Mouse (Mus musculus): Measurements from ENCODE around the gene Rtn1. TPM values are rescaled to one million over a fixed set of nuclear protein-coding genes. Genes with fewer than 3 reads are reported as not detected.

Gene Rtn1
- polyA plus RNA-seq, 1 experiment from 2014 or later = 1,241 TPM

DNA sequence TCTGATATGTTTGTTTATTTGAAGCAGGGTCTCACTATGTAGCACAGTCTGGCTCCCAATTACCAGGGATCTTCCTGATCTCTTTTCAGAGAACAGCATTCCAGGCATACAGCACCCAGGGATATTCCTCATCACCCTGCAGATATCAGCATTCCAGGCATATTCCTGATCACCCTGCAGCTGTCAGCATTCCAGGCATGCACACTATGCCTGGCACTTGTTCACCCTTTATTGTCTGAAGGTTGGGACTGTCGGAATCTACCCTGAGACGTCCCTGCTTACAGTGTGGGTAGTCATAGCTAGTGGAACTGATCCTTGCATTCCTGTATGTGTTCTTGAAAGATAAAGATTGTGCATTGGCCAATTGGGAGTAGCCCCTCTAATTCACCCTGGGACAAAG is 65.2 kb downstream of the Rtn1 start:
- ATAC-seq = no peak
- H3K4me3 ChIP-seq = no peak overlapping the region
- no peaks in the 10 kb centered on the region for H3K9me3 ChIP-seq (replicated peaks)
- no peak overlapping the region for H3K4me2 ChIP-seq
- no peaks in the 10 kb centered on the region for H3K36me3 ChIP-seq (ENCODE audit: poor library complexity, severe bottlenecking)
- H3K27me3 ChIP-seq = no peaks in the 10 kb centered on the region
- no peak overlapping the region for H3K27ac ChIP-seq
- H3K4me1 ChIP-seq = no peaks in the 10 kb centered on the region
- no peak overlapping the region for H3K9ac ChIP-seq
- WGBS = 34% methylated on average over 2 of the region's 2 CpGs

DNA sequence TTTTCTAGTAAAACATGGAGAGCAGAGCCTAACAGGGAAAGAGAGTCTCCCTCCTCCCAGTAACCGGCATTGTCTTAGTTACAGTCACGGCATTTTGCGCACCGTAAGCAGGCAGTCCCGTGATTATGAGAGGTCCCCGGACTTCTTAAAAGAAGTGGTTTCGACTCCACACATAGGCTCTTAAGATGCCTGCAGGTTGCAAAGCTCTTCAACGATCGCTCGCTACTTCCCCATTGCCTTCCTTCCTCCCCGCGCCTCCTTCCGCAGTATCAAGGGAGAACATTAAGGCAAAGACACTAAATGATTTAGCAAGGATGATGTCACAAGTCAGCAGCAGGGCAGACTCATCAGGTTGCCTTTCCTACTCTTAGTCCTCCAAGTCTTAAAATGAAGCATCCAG is 72.8 kb downstream of the Rtn1 start:
- Histone ChIP-seq H3K4me1 (peaks cover 6% of the 10 kb centered on the region; the same call in 1 of the 2 replicates), H3K9ac (no peak overlapping the region), H3K4me3 (no peak overlapping the region), H3K27ac (no peak overlapping the region), H3K36me3 (ENCODE audit: poor library complexity, severe bottlenecking) (no peaks in the 10 kb centered on the region), H3K9me3 (replicated peaks) (no peaks in the 10 kb centered on the region), H3K27me3 (no peaks in the 10 kb centered on the region), H3K4me2 (no peak overlapping the region)
- ATAC-seq = no peak
- WGBS = 90% methylated on average over 13 of the region's 13 CpGs

DNA sequence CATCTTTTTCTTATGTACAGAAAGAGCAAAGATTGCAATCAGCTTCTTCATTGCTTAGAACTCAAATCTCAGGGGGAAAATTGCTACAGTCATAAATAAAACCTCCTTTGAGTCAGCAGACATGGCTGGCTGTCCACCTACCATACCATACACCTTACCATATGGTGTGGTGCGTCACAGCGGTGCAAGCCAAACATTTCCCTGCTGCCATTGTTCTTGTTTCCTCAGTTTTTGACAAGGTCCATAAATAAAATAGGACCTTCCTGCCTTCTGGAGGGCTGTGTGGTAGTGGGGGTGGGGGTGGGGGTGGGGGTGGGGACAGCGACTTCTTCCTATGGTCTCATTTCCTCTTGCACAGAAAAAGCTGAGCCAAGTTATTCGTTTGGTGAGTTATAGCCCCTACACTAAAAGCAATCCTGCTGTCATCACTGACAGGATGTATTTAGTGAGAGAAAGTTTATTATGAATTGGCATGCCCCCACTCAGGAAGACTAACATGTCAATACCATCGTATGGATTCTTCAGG is 76.3 kb downstream of the Rtn1 start:
- H3K4me2 ChIP-seq = no peak overlapping the region
- no peak overlapping the region for H3K9ac ChIP-seq
- H3K27ac ChIP-seq = peak overlapping the region; percentile 16
- no peak for ATAC-seq
- 89% methylated on average over 5 of the region's 5 CpGs for WGBS
- H3K9me3 ChIP-seq (replicated peaks) = no peaks in the 10 kb centered on the region
- no peak overlapping the region for H3K4me3 ChIP-seq
- no peaks in the 10 kb centered on the region for H3K36me3 ChIP-seq (ENCODE audit: poor library complexity, severe bottlenecking)
- peaks cover 11% of the 10 kb centered on the region; the same call in 1 of the 2 replicates for H3K4me1 ChIP-seq
- no peaks in the 10 kb centered on the region for H3K27me3 ChIP-seq

DNA sequence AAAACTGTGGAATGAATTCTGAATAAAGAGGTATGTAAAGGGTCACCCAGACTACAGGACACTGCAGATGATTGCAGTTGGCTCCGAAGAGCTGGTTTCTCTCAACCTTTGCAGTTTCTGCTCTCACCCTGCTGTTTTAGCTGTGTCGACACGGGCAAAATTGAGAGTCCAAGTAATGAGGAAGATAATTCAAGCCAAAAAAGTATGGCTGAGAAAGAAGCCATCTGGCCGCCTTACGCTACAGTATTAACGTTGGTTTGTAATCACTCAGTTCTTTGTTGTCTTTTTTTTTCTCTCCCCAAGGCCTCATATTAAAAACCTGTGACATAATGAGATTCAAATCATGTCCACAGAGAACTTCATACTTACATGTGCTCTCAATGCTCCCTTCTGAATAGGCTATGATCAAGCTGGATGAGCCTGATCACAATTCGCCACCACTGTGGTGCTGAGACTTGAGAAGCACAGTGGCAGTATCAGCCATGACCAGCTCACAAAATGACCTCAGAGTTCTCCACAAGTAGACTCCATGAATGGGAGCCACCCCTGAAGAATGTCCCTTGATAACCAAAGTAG is 76.9 kb downstream of the Rtn1 start:
- Histone ChIP-seq H3K4me3 (no peak overlapping the region), H3K4me1 (peaks cover 11% of the 10 kb centered on the region; the same call in 1 of the 2 replicates), H3K27me3 (no peaks in the 10 kb centered on the region), H3K36me3 (ENCODE audit: poor library complexity, severe bottlenecking) (no peaks in the 10 kb centered on the region), H3K27ac (peak overlapping the region; percentile 16), H3K9ac (no peak overlapping the region), H3K4me2 (no peak overlapping the region), H3K9me3 (replicated peaks) (no peaks in the 10 kb centered on the region)
- WGBS = 67% methylated on average over 7 of the region's 7 CpGs
- peak; percentile 50; the same call in 1 of the 2 replicates for ATAC-seq

DNA sequence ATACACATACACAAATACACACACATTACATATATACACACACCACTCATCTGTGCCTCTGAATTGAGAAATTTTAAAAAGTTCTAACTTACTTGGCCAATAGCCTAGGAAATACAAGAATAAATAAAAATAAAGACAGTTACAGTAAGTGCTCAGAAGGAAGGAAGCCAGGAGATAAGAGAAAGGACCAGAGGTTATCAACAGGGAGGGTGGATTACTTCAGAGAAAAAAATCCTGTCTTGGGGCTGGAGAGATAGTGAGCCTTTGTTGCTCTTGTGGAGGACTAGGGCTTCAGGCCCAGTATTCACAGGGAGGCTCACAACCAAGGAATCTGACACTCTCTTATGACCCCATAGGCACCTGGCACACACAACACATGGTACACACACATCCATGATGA is 82.8 kb downstream of the Rtn1 start:
- H3K4me1 ChIP-seq = peaks cover 13% of the 10 kb centered on the region
- H3K4me2 ChIP-seq = no peak overlapping the region
- no peak overlapping the region for H3K9ac ChIP-seq
- H3K9me3 ChIP-seq (replicated peaks) = no peaks in the 10 kb centered on the region
- ATAC-seq = no peak
- H3K4me3 ChIP-seq = no peak overlapping the region
- H3K36me3 ChIP-seq (ENCODE audit: poor library complexity, severe bottlenecking) = no peaks in the 10 kb centered on the region
- no peaks in the 10 kb centered on the region for H3K27me3 ChIP-seq
- no peak overlapping the region for H3K27ac ChIP-seq

DNA sequence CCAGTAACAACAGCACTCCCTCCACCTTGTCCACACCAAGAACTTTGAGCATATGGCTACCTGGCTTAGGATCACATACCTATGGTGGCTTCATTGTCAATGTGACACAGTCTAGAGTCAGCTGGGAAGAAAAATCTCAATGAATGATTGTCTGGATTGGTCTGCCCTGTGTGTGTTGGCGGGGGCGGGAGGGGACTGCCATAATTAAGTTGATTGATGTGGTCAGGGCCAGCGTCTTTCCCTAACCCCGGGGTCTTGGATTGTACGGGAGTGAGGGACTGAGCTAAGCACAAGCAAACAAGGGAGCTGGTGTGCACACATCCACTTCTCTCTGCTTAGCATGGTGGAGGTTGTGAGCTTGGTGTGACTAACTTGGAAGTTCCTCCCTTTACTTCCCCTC is 83.8 kb downstream of the Rtn1 start:
- no peak overlapping the region for H3K4me3 ChIP-seq
- H3K9ac ChIP-seq = no peak overlapping the region
- no peak overlapping the region for H3K4me2 ChIP-seq
- H3K27ac ChIP-seq = no peak overlapping the region
- peaks cover 13% of the 10 kb centered on the region for H3K4me1 ChIP-seq
- no peaks in the 10 kb centered on the region for H3K9me3 ChIP-seq (replicated peaks)
- WGBS = 62% methylated on average over 5 of the region's 5 CpGs
- ATAC-seq = no peak
- H3K36me3 ChIP-seq (ENCODE audit: poor library complexity, severe bottlenecking) = no peaks in the 10 kb centered on the region
- no peaks in the 10 kb centered on the region for H3K27me3 ChIP-seq

DNA sequence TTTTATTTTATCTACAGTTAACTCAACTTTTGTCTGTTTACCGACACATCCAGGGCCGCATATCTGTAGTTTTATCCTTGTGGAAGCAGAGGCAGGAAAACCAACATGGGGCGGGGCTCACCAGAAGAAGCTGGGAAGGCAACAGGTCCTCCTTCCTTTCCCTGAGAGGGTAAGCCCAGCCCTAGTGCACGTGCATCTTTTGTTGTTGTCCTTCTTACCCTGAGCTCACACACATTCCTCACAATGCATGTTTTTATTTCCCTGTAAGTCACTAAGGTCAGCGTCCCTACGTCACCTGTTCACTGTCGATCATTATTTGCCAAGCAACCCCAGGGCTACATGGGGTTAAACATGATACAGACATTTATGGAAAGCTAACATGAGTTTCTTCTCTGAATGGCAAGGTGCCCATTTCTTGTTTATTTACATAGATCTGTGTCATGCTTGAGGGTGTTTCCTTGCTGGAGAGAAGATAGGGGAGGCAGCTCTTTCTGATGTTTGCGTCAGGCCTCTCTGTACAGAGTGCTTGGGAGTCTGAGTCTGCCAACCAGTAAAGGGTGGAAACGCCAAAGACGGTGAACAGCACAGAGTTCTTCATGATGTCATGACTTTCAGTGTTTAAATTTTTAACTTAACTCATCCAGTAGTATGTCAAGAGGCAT is 84.5 kb downstream of the Rtn1 start:
- ATAC-seq = no peak
- Histone ChIP-seq H3K27me3 (no peaks in the 10 kb centered on the region), H3K9me3 (replicated peaks) (no peaks in the 10 kb centered on the region), H3K4me3 (no peak overlapping the region), H3K36me3 (ENCODE audit: poor library complexity, severe bottlenecking) (no peaks in the 10 kb centered on the region), H3K27ac (no peak overlapping the region), H3K4me1 (peaks cover 13% of the 10 kb centered on the region), H3K4me2 (no peak overlapping the region), H3K9ac (no peak overlapping the region)
- 87% methylated on average over 10 of the region's 10 CpGs for WGBS

DNA sequence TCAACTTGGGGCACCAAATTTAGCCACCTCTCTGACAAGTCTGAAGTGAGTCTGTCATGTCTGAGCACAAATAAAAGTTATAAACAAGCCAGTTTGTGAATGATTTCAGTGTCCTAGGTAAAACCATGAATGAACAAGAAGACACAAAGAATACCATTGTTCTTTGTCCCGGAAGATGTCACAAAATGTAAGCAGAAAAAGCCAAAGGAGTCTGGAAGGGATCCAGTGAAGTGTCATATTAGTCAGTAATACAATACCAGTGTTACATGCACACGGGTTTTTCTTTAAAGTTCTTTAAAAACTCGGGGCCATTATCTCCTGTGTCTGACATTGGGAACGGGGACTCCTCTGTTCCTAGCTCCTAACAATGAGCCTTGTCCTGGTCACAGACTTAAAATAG is 85.1 kb downstream of the Rtn1 start:
- WGBS = 58% methylated on average over 4 of the region's 4 CpGs

DNA sequence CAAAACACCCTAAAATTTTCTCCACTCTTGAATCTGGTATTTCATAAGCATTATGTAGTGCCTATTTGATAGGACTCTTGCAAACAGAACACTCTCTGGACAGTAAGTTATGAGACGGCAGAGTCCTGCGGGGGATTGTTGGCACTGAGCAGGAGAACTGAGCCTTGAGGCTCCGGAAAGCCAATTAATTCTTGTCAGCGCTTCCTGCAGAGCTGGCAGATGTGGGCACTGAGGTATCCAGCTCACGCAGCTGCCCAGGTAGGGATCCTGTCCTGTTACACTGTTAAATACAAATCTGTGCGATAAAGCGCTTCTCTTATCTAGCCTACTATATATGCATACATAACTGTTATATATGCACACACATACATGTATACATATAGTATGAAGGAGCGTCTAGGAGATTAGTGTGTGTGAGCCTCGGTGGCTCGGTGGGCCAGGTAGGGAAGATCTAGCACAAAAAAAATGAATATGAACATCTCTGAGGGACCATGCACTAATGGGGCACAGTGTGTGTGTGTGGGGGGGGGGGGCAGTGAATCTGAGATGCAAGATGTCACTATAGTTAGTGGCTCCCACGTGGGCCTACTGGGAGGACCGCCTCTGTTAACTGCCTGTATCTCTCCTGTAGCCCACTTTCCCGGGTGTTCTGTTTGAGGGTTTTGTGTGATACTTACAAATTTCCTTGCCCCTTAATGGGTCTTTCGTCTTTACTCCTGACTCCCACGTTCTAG is 93.0 kb downstream of the Rtn1 start:
- no peaks in the 10 kb centered on the region for H3K4me1 ChIP-seq
- 69% methylated on average over 15 of the region's 15 CpGs for whole genome bisulfite sequencing
- H3K9ac ChIP-seq = no peak overlapping the region
- H3K27me3 ChIP-seq = no peaks in the 10 kb centered on the region
- H3K36me3 ChIP-seq (ENCODE audit: poor library complexity, severe bottlenecking) = no peaks in the 10 kb centered on the region
- no peak for ATAC-seq
- H3K9me3 ChIP-seq (replicated peaks) = no peaks in the 10 kb centered on the region
- H3K27ac ChIP-seq = no peak overlapping the region
- no peak overlapping the region for H3K4me2 ChIP-seq
- no peak overlapping the region for H3K4me3 ChIP-seq

More for the DNA sequence above, 85.1 kb downstream of the Rtn1 start:
- Histone ChIP-seq H3K4me3 (no peak overlapping the region), H3K9ac (no peak overlapping the region), H3K36me3 (ENCODE audit: poor library complexity, severe bottlenecking) (no peaks in the 10 kb centered on the region), H3K9me3 (replicated peaks) (no peaks in the 10 kb centered on the region), H3K27ac (no peak overlapping the region), H3K27me3 (no peaks in the 10 kb centered on the region), H3K4me1 (peaks cover 13% of the 10 kb centered on the region), H3K4me2 (no peak overlapping the region)
- ATAC-seq = no peak

DNA sequence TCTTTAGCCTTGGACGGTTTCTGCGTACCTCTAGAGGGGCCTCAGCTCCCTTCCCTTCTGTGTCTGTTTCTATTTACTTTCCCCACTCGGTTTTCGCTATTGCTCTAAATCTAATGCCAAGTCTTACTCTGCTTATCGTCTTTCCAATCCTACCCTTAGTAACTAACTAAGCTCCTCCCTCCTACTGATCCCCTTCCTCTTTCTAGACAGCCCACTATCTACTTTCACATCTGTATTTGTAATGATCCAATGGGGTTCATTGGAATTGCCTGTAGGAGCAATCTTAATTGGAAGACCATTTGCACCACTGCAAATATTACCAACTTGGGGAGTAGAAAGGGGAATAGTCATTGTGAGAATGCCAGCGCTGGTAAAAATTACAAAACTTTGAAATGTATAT is 98.0 kb downstream of the Rtn1 start:
- no peak overlapping the region for H3K27ac ChIP-seq
- no peaks in the 10 kb centered on the region for H3K4me1 ChIP-seq
- H3K4me2 ChIP-seq = no peak overlapping the region
- no peak overlapping the region for H3K9ac ChIP-seq
- H3K9me3 ChIP-seq (replicated peaks) = no peaks in the 10 kb centered on the region
- WGBS = 86% methylated on average over 6 of the region's 6 CpGs
- H3K27me3 ChIP-seq = no peaks in the 10 kb centered on the region
- H3K4me3 ChIP-seq = no peak overlapping the region
- H3K36me3 ChIP-seq (ENCODE audit: poor library complexity, severe bottlenecking) = no peaks in the 10 kb centered on the region
- no peak for ATAC-seq

DNA sequence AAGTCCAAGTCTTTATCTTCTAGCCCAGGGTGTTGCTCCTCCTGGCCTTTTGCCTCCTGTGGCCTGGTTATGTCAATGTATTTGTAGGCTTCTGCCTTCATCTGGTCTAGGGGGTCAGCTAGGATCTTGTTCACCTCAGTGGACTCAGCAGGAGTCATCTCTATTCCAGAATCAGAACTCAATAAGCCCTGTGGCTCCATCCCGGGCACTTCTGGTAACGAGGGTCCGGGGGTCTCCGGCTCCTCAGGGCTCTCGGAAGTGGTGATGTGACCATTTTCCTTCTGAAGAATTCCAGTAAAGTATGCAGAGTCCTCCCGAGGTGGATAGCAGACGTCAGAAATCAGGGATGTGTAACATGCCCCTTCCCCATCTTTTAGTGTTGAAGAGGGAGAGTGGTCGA is 100.3 kb downstream of the Rtn1 start:
- WGBS = 80% methylated on average over 8 of the region's 8 CpGs
- no peak overlapping the region for H3K4me3 ChIP-seq
- no peak overlapping the region for H3K9ac ChIP-seq
- peaks cover 21% of the 10 kb centered on the region for H3K4me1 ChIP-seq
- H3K9me3 ChIP-seq (replicated peaks) = no peaks in the 10 kb centered on the region
- no peaks in the 10 kb centered on the region for H3K36me3 ChIP-seq (ENCODE audit: poor library complexity, severe bottlenecking)
- H3K27ac ChIP-seq = no peak overlapping the region
- H3K4me2 ChIP-seq = no peak overlapping the region
- H3K27me3 ChIP-seq = no peaks in the 10 kb centered on the region
- no peak for ATAC-seq

DNA sequence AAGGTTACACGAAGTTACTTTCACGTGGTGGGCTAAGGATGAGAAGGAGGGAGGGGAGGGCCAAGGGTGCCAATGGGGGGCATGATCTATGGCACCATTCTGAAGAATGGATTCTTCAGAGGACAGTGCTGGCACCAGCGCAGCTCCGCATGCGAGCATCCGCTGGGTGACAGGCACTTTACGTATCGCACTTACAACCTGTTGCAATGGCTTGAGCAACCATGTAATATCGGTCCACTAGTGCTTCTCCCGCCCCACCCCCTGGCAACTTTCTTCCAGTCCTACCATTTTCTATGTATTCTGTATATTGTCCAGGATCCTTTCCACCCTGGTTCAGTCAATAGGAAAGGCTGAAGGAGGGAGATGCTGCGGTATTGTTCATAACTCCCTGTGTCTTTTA is 102.6 kb downstream of the Rtn1 start:
- Histone ChIP-seq H3K4me2 (no peak overlapping the region), H3K27ac (no peak overlapping the region), H3K9me3 (replicated peaks) (no peaks in the 10 kb centered on the region), H3K4me3 (no peak overlapping the region), H3K36me3 (ENCODE audit: poor library complexity, severe bottlenecking) (no peaks in the 10 kb centered on the region; the same call in 1 of the 2 replicates), H3K4me1 (peaks cover 21% of the 10 kb centered on the region), H3K9ac (no peak overlapping the region), H3K27me3 (no peaks in the 10 kb centered on the region)
- ATAC-seq = no peak
- 90% methylated on average over 11 of the region's 11 CpGs for WGBS

Data from forebrain, embryonic 13.5 days (tissue).